Mouse (Mus musculus) midbrain, embryonic 12.5 days (tissue): ENCODE data around the gene Gm12216. TPM values are rescaled to one million over a fixed set of nuclear protein-coding genes. Genes with fewer than 3 reads are reported as not detected.

Source experiments
- ATAC-seq: fragments of 200-750 bp; cut with Nextera tagmentation; 2 replicates; pipeline ENCODE4 v1.8.0; 2017; ENCODE audit warnings: low read depth, moderate TSS enrichment, moderate library complexity; ENCODE audit not compliant: low FRiP score
- H3K27ac ChIP-seq: fragments of 300-500 bp; sonication (generic); replicated peaks from 2 replicates; pipeline ENCODE4 v1.5.1; 2016; ENCODE audit warnings: mild to moderate bottlenecking
- H3K27me3 ChIP-seq: fragments of 300-500 bp; sonication (generic); 2 replicates; pipeline ENCODE4 v1.6.1; 2016; ENCODE audit warnings: mild to moderate bottlenecking
- H3K36me3 ChIP-seq: fragments of 300-500 bp; sonication (generic); 2 replicates; pipeline ENCODE4 v1.6.1; 2016
- H3K4me1 ChIP-seq: fragments of 300-500 bp; sonication (generic); 2 replicates; pipeline ENCODE4 v1.6.1; 2016
- H3K4me2 ChIP-seq: fragments of 300-500 bp; sonication (generic); replicated peaks from 2 replicates; pipeline ENCODE4 v1.6.1; 2016; ENCODE audit warnings: mild to moderate bottlenecking, moderate library complexity
- H3K4me3 ChIP-seq: fragments of 300-500 bp; sonication (generic); 2 replicates; pipeline ENCODE4 v1.5.1; 2016; ENCODE audit warnings: mild to moderate bottlenecking
- H3K9ac ChIP-seq: fragments of 300-500 bp; sonication (generic); replicated peaks from 2 replicates; pipeline ENCODE4 v1.6.1; 2016; ENCODE audit warnings: mild to moderate bottlenecking, moderate library complexity
- H3K9me3 ChIP-seq: fragments of 300-500 bp; sonication (generic); 2 replicates; pipeline ENCODE4 v1.6.1; 2016; ENCODE audit warnings: mild to moderate bottlenecking
- WGBS: fragments of 180-500 bp; shearing (Covaris S2); methylation state at CpG from one replicate; pipeline ENCODE4 v1.1.7; 2016; 5-methylcytosine and 5-hydroxymethylcytosine counted together
- polyA plus RNA-seq: library from polyadenylated mRNA; unstranded; fragments of >200 nt; fragmentation: Nextera tagmentation; extraction: Ambion mirVana; gene quantifications from 2 replicates; pipeline ENCODE4 v1.2.1, GENCODE M21; 2016

Gm12216 gene
- polyA plus RNA-seq, 1 experiment from 2014 or later = 0.82 TPM

GRCm38 (mm10) chr11:53771001-53771744 is 87.9 kb downstream of the Gm12216 start:
- Histone ChIP-seq H3K4me3 (no peak overlapping the region), H3K27ac (no peak overlapping the region), H3K4me1 (peaks cover 5% of the 10 kb centered on the region), H3K9ac (no peak overlapping the region), H3K36me3 (no peaks in the 10 kb centered on the region), H3K27me3 (peaks cover 42% of the 10 kb centered on the region), H3K9me3 (no peaks in the 10 kb centered on the region), H3K4me2 (peak overlapping the region; percentile 89)
- WGBS = 82% methylated on average over 11 of the region's 11 CpGs
- no peak for ATAC-seq

DNA sequence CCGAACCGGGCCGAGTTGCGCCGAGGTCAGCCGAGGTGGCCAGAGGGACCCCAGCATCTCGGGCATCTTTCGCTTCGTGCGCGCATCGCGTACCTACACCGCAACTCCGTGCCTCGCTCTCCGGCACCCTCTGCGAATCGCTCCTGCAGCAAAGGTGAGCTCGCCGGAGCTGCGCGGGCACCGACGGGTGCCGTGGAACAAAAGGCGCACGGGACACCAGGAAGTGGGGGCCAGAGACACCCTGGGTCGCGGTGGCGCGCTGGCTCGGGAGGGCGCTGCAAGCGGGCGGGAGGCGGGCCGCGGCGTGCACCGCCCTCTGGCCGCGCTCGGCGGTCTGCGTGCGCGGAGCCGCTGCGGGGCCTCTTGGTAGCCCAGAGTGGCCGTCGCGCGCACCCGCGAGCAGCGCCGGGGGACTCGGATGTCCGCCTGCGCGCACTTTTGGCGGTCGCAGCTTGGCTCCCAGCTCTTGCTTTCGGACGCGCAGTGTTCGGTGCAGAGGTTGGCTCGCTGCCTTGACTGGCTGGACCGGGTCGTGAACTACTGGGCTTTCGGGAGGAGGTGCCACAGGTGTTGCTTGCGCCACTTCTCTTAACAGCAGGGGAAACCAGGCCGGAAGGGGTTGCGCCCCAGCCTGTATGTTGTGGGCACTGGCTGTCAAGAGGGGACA is 88.8 kb downstream of the Gm12216 start:
- Histone ChIP-seq H3K4me3 (peak overlapping the region; percentile 60), H3K27me3 (peaks cover 50% of the 10 kb centered on the region), H3K4me2 (peak overlapping the region; percentile 89), H3K27ac (no peak overlapping the region), H3K36me3 (no peaks in the 10 kb centered on the region), H3K9ac (peak overlapping the region; percentile 56), H3K9me3 (no peaks in the 10 kb centered on the region), H3K4me1 (peaks cover 5% of the 10 kb centered on the region)
- under 1% methylated on average over 75 of the region's 75 CpGs for WGBS
- ATAC-seq = peak; percentile 73

DNA sequence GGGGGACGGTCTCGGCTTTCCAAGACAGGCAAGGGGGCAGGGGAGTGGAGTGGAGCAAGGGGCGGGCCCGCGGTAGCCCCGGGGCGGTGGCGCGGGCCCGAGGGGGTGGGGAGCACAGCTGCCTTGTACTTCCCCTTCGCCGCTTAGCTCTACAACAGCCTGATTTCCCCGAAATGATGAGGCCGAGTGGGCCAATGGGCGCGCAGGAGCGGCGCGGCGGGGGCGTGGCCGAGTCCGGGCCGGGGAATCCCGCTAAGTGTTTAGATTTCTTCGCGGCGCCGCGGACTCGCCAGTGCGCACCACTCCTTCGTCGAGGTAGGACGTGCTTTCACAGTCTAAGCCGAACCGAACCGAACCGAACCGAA is 89.3 kb downstream of the Gm12216 start, which contains the start of gene Irf1:
Gene Irf1, plus strand, starts transcription at position 255 of the 365 bp plus-strand sequence.
- Histone ChIP-seq H3K9me3 (no peaks in the 10 kb centered on the region), H3K36me3 (no peaks in the 10 kb centered on the region), H3K27ac (no peak within 1 kb of the TSS), H3K9ac (peak within 1 kb of the TSS; percentile 56), H3K4me2 (peak within 1 kb of the TSS; percentile 89), H3K4me3 (peak within 1 kb of the TSS; percentile 60), H3K27me3 (peaks cover 55% of the 10 kb centered on the region), H3K4me1 (peaks cover 5% of the 10 kb centered on the region)
- peak; percentile 93 for ATAC-seq
- WGBS = 0% methylated on average over 40 of the region's 40 CpGs

DNA sequence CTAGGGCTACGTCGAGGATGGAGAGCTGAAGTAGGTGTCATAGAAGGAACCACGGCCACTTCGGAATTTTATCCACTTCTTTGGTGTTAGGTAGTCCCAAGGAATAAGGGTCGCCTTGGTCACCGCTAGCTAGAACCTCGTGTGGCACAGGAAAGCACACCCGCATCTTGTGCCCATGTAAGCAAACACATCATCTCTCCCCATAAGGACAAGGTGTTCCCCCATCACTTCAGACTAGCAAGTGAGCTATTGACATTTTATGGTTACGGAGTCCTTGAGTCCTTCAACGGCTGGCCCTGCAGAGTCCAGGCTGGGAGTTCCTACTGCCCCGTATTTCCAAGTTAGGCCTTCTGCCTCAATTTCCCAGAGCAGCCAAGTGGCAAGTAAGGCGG is 89.9 kb downstream of the Gm12216 start:
- Histone ChIP-seq H3K4me3 (peak overlapping the region; percentile 60), H3K27ac (no peak overlapping the region), H3K36me3 (no peaks in the 10 kb centered on the region), H3K27me3 (peaks cover 59% of the 10 kb centered on the region), H3K9me3 (no peaks in the 10 kb centered on the region), H3K4me2 (peak overlapping the region; percentile 89), H3K4me1 (peaks cover 5% of the 10 kb centered on the region), H3K9ac (no peak overlapping the region)
- no peak for ATAC-seq
- WGBS = 57% methylated on average over 12 of the region's 12 CpGs

- 74% methylated on average over 13 of the region's 13 CpGs for whole genome bisulfite sequencing
- H3K27me3 ChIP-seq = peaks cover 65% of the 10 kb centered on the region
Observed at GRCm38 (mm10) chr11:53768422-53769184, 90.5 kb downstream of the Gm12216 start.

GRCm38 (mm10) chr11:53764581-53764980 is 94.5 kb downstream of the Gm12216 start:
- no peak overlapping the region for H3K4me3 ChIP-seq
- 43% methylated on average over 5 of the region's 5 CpGs for WGBS
- no peaks in the 10 kb centered on the region for H3K9me3 ChIP-seq
- peaks cover 31% of the 10 kb centered on the region for H3K4me1 ChIP-seq
- H3K27me3 ChIP-seq = peaks cover 86% of the 10 kb centered on the region
- no peak overlapping the region for H3K9ac ChIP-seq
- no peak overlapping the region for H3K27ac ChIP-seq
- ATAC-seq = no peak
- no peak overlapping the region for H3K4me2 ChIP-seq
- H3K36me3 ChIP-seq = no peaks in the 10 kb centered on the region

More at GRCm38 (mm10) chr11:53768422-53769184, 90.5 kb downstream of the Gm12216 start:
- Histone ChIP-seq H3K9me3 (no peaks in the 10 kb centered on the region), H3K4me1 (peaks cover 10% of the 10 kb centered on the region), H3K27ac (no peak overlapping the region), H3K9ac (no peak overlapping the region), H3K4me3 (no peak overlapping the region), H3K4me2 (no peak overlapping the region), H3K36me3 (no peaks in the 10 kb centered on the region)
- ATAC-seq = no peak

GRCm38 (mm10) chr11:53763496-53764140 is 95.4 kb downstream of the Gm12216 start:
- WGBS = 3% methylated on average over 33 of the region's 33 CpGs
- Histone ChIP-seq H3K27me3 (peaks cover 82% of the 10 kb centered on the region), H3K4me3 (peak overlapping the region; percentile 32), H3K36me3 (no peaks in the 10 kb centered on the region), H3K9me3 (no peaks in the 10 kb centered on the region), H3K27ac (0 out of 2 replicates have a peak overlapping the region, but pooled peaks have one; percentile 1), H3K4me1 (peaks cover 32% of the 10 kb centered on the region), H3K4me2 (peak overlapping the region; percentile 61), H3K9ac (peak overlapping the region; percentile 37)
- ATAC-seq = peak; percentile 79

DNA sequence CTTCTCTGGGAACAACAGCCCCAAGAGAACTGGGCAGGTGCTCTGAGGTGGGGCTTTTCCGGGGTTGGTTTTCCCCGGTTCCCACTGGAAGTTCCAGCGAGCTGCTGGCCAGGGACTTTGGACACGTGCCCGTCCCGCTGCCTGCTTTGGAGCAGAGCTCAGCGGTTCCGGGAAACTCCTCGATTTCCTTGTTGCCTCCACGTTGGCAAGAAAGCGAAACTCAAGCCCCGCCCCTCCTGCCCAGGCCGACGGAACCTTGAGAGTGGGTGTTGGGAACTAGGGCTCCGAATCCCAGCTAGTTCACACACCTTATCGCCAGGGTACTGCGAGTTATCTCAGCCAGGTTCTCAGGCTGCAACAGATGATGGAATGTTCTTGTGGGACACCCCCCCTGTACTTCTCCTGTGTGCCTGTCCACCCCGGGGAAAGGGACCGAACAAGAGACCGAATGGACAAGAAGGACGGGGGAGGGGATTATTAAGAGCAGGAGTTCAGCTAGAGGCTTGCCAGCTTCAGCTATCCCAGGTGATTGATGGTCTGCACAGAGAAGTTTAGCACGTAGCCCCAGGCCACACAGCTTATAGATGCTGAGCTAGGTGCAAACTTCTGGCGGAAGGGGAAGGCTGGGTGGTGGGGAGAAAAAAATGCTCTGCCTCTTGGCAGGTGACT is 96.1 kb downstream of the Gm12216 start:
- H3K9ac ChIP-seq = peak overlapping the region; percentile 37; the same call in 1 of the 2 replicates
- ATAC-seq = no peak
- H3K27ac ChIP-seq = no peak overlapping the region
- no peaks in the 10 kb centered on the region for H3K36me3 ChIP-seq
- H3K27me3 ChIP-seq = peaks cover 78% of the 10 kb centered on the region
- peak overlapping the region; percentile 61 for H3K4me2 ChIP-seq
- H3K4me3 ChIP-seq = peak overlapping the region; percentile 32
- H3K9me3 ChIP-seq = no peaks in the 10 kb centered on the region
- 8% methylated on average over 23 of the region's 23 CpGs for WGBS
- H3K4me1 ChIP-seq = peaks cover 32% of the 10 kb centered on the region

GRCm38 (mm10) chr11:53762426-53762825 is 96.6 kb downstream of the Gm12216 start:
- no peak overlapping the region for H3K9ac ChIP-seq
- H3K4me1 ChIP-seq = peaks cover 32% of the 10 kb centered on the region
- peaks cover 74% of the 10 kb centered on the region for H3K27me3 ChIP-seq
- no peaks in the 10 kb centered on the region for H3K36me3 ChIP-seq
- peak overlapping the region; percentile 61; the same call in 1 of the 2 replicates for H3K4me2 ChIP-seq
- no peak overlapping the region for H3K27ac ChIP-seq
- no peak overlapping the region; the same call in 1 of the 2 replicates for H3K4me3 ChIP-seq
- ATAC-seq = no peak
- no peaks in the 10 kb centered on the region for H3K9me3 ChIP-seq
- 69% methylated on average over 2 of the region's 2 CpGs for WGBS

DNA sequence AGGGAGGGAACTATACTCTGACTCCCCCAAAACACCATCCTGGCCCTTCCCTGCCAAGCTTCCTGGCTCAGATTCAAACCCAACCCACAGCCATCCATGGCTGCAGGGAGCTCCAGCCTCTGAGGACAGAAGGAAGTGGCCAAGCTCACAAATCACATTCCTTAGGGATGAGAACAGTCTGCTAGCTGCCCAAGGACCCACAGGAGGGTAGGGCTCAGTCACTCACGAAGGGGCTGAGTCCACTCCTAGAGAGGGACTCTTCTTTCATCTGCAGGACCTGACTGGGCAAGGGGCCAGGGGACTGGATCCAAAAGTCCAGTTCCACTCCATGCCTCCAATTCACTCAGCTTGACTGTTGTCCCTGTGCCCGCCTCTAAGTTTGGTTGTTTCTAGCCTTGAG is 97.2 kb downstream of the Gm12216 start:
- no peak overlapping the region for H3K4me2 ChIP-seq
- H3K9me3 ChIP-seq = no peaks in the 10 kb centered on the region
- no peak for ATAC-seq
- no peak overlapping the region for H3K9ac ChIP-seq
- 63% methylated on average over 2 of the region's 2 CpGs for WGBS
- no peak overlapping the region for H3K27ac ChIP-seq
- H3K4me1 ChIP-seq = peaks cover 32% of the 10 kb centered on the region
- H3K4me3 ChIP-seq = no peak overlapping the region
- H3K27me3 ChIP-seq = peaks cover 70% of the 10 kb centered on the region
- no peaks in the 10 kb centered on the region for H3K36me3 ChIP-seq

GRCm38 (mm10) chr11:53761284-53761683 is 97.8 kb downstream of the Gm12216 start:
- peaks cover 68% of the 10 kb centered on the region for H3K27me3 ChIP-seq

More at GRCm38 (mm10) chr11:53761284-53761683, 97.8 kb downstream of the Gm12216 start:
- H3K4me1 ChIP-seq = peaks cover 32% of the 10 kb centered on the region
- H3K9me3 ChIP-seq = no peaks in the 10 kb centered on the region
- 90% methylated on average over 5 of the region's 5 CpGs for WGBS
- no peak overlapping the region for H3K4me2 ChIP-seq
- no peaks in the 10 kb centered on the region for H3K36me3 ChIP-seq
- ATAC-seq = no peak
- H3K4me3 ChIP-seq = no peak overlapping the region
- H3K9ac ChIP-seq = no peak overlapping the region
- no peak overlapping the region for H3K27ac ChIP-seq
